Mouse (Mus musculus): ENCODE data around the gene Zfp113.
"Not testable (repeated sequence)": the region's sequence is repeated elsewhere in the genome, so short reads cannot be mapped to it uniquely, and the experiment has no call there.

The Zfp113 gene

GRCm38 (mm10) chr5:138137935-138138549 lies 17.5 kb downstream of the Zfp113 start:
- peak; percentile 55 for DNase-seq (ENCODE audit: low read depth, low spot score)

GRCm38 (mm10) chr5:138137257-138137656 lies 18.3 kb downstream of the Zfp113 start:
- no peak for DNase-seq (ENCODE audit: low read depth, low spot score)

GRCm38 (mm10) chr5:138132425-138133064 lies 23.0 kb downstream of the Zfp113 start:
- DNase-seq (ENCODE audit: low read depth, low spot score) = no peak

- DNase-seq (ENCODE audit: low read depth, low spot score) = no peak
These were observed 37.5 kb downstream of the Zfp113 start for GRCm38 (mm10) chr5:138118041-138118440.

GRCm38 (mm10) chr5:138117199-138118015 lies 38.1 kb downstream of the Zfp113 start:
- peak; percentile 20 for DNase-seq (ENCODE audit: low read depth, low spot score)

- DNase-seq (ENCODE audit: low read depth, low spot score) = peak; percentile 93
These were observed 39.0 kb downstream of the Zfp113 start, which contains the start of gene Zscan21 for GRCm38 (mm10) chr5:138116255-138117198. Zscan21 (plus strand) TSS chr5:138116903.

- DNase-seq (ENCODE audit: low read depth, low spot score) = not testable (repeated sequence)
These were observed 45.6 kb downstream of the Zfp113 start for GRCm38 (mm10) chr5:138109847-138110396.

GRCm38 (mm10) chr5:138107130-138107529 lies 48.4 kb downstream of the Zfp113 start:
- no peak for DNase-seq (ENCODE audit: low read depth, low spot score)

- no peak for DNase-seq (ENCODE audit: low read depth, low spot score)
These were observed 50.6 kb downstream of the Zfp113 start for GRCm38 (mm10) chr5:138104976-138105375.

- no peak for DNase-seq (ENCODE audit: low read depth, low spot score)
These were observed 61.1 kb downstream of the Zfp113 start for GRCm38 (mm10) chr5:138094474-138094873.

GRCm38 (mm10) chr5:138092771-138093170 lies 62.8 kb downstream of the Zfp113 start:
- no peak for DNase-seq (ENCODE audit: low read depth, low spot score)

- DNase-seq (ENCODE audit: low read depth, low spot score) = no peak
These were observed 64.8 kb downstream of the Zfp113 start for GRCm38 (mm10) chr5:138090737-138091136.

GRCm38 (mm10) chr5:138090271-138090670 lies 65.3 kb downstream of the Zfp113 start:
- DNase-seq (ENCODE audit: low read depth, low spot score) = peak; percentile 25
